Mouse (Mus musculus) midbrain, postnatal 0 days (tissue): ENCODE results near the gene Itgam. TPM values are rescaled to one million over a fixed set of nuclear protein-coding genes. Genes with fewer than 3 reads are reported as not detected.
"Not testable (repeated sequence)": the region's sequence is repeated elsewhere in the genome, so short reads cannot be mapped to it uniquely, and the experiment has no call there.

Source experiments
- ATAC-seq: fragments of 200-750 bp; cut with Nextera tagmentation; 2 replicates; pipeline ENCODE4 v1.8.0; 2017; ENCODE audit warnings: moderate number of reproducible peaks, mild to moderate bottlenecking, moderate TSS enrichment, moderate library complexity; ENCODE audit not compliant: low FRiP score
- DNase-seq: peaks from one replicate; pipeline ENCODE4 v3.0.0-alpha.2; 2015; ENCODE audit warnings: low spot score
- H3K27ac ChIP-seq: fragments of 300-500 bp; sonication (generic); 2 replicates; pipeline ENCODE4 v1.5.1; 2014; ENCODE audit warnings: low read depth, mild to moderate bottlenecking, low read length, mixed read lengths
- H3K27me3 ChIP-seq: fragments of 300-500 bp; sonication (generic); 2 replicates; pipeline ENCODE4 v1.6.1; 2014; ENCODE audit warnings: low read length, control low read depth, mixed read lengths; ENCODE audit not compliant: insufficient read depth
- H3K36me3 ChIP-seq: fragments of 300-500 bp; sonication (generic); 2 replicates; pipeline ENCODE4 v1.6.1; 2014; ENCODE audit warnings: low read length, control low read depth, mixed read lengths; ENCODE audit not compliant: insufficient read depth
- H3K4me1 ChIP-seq: fragments of 300-500 bp; sonication (generic); 2 replicates; pipeline ENCODE4 v1.6.1; 2014; ENCODE audit warnings: mild to moderate bottlenecking, control low read depth, antibody characterized with exemption, low read length, mixed read lengths; ENCODE audit not compliant: insufficient read depth
- H3K4me2 ChIP-seq: fragments of 300-500 bp; sonication (generic); 2 replicates; pipeline ENCODE4 v1.6.1; 2014; ENCODE audit warnings: low read depth, mild to moderate bottlenecking, low read length, mixed read lengths; ENCODE audit not compliant: poor library complexity, severe bottlenecking
- H3K4me3 ChIP-seq: fragments of 300-500 bp; sonication (generic); 2 replicates; pipeline ENCODE4 v1.5.1; 2014; ENCODE audit warnings: low read depth, mild to moderate bottlenecking, low read length, moderate library complexity
- H3K9ac ChIP-seq: fragments of 300-500 bp; sonication (generic); replicated peaks from 2 replicates; pipeline ENCODE4 v1.6.1; 2014; ENCODE audit warnings: mild to moderate bottlenecking, low read length, moderate library complexity, mixed read lengths; ENCODE audit not compliant: poor library complexity, severe bottlenecking
- H3K9me3 ChIP-seq: fragments of 300-500 bp; sonication (generic); 2 replicates; pipeline ENCODE4 v1.6.1; 2016; ENCODE audit warnings: low read length, control low read depth
- CTCF ChIP-seq: IDR thresholded peaks from 2 replicates; pipeline ENCODE4 v1.5.1; 2016; ENCODE audit warnings: antibody characterized with exemption, mild to moderate bottlenecking
- WGBS: fragments of 180-500 bp; shearing (Covaris S2); extraction: QIAGEN DNeasy Blood & Tissue Kit; methylation state at CpG from one replicate; pipeline ENCODE4 v1.1.7; 2014; 5-methylcytosine and 5-hydroxymethylcytosine counted together
- polyA plus RNA-seq: library from polyadenylated mRNA; unstranded; fragments of >200 nt; fragmentation: Nextera tagmentation; extraction: Ambion mirVana; gene quantifications from 2 replicates; pipeline ENCODE4 v1.2.1, GENCODE M21; 2015
- total RNA-seq: library from RNA; depleted of rRNA; stranded (reverse); fragments of >200 nt; gene quantifications from 2 replicates; pipeline ENCODE4 v1.2.3, GENCODE M21; 2014; rRNA removed

The Itgam gene
- total RNA-seq (2.4 and 2.6 TPM in 2 replicates), polyA plus RNA-seq (0.90 and 0.98 TPM in 2 replicates)

GRCm38 (mm10) chr7:128062456-128062855 lies at the start of gene Itgam, which contains the start of gene Gm49368:
Gene Itgam (plus strand): TSS chr7:128062640.
Gene Gm49368 (plus strand): TSS chr7:128062683.
- ATAC-seq = no peak
- H3K27me3 ChIP-seq = no peaks in the 10 kb centered on the region
- H3K4me2 ChIP-seq = no peak within 1 kb of the TSS
- TF ChIP-seq CTCF = no peak
- H3K4me1 ChIP-seq = no peaks in the 10 kb centered on the region
- H3K9ac ChIP-seq = no peak within 1 kb of the TSS
- 92% methylated on average over 7 of the region's 7 CpGs for WGBS
- DNase-seq = no peak
- H3K4me3 ChIP-seq = no peak within 1 kb of the TSS
- no peaks in the 10 kb centered on the region for H3K36me3 ChIP-seq
- no peak within 1 kb of the TSS for H3K27ac ChIP-seq
- H3K9me3 ChIP-seq = no peaks in the 10 kb centered on the region

DNA sequence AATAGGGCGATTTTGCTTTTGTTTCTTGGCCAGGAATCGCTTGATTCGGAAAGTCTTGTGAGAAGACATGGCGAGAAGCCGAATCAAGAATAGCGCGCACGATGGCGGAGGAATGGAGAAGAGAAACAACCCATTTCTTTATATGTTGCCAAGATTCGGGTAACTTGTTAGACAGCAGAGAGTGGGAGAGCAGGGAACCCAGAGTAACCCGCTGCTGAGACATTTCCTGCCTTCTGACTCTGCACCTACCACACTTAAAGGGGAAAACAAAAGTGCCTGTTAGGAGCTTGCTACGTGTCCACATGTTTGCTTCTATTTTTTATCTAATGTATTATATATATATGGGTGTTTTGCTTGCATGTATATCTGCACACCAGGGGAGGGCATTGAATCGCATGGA lies 49.3 kb upstream of the Itgam start:
- DNase-seq = no peak
- Histone ChIP-seq H3K4me2 (no peak overlapping the region), H3K9me3 (no peaks in the 10 kb centered on the region), H3K36me3 (no peaks in the 10 kb centered on the region), H3K4me1 (no peaks in the 10 kb centered on the region), H3K9ac (no peak overlapping the region), H3K4me3 (no peak overlapping the region), H3K27ac (no peak overlapping the region), H3K27me3 (no peaks in the 10 kb centered on the region)
- 89% methylated on average over 13 of the region's 13 CpGs for WGBS
- ATAC-seq = no peak
- TF ChIP-seq CTCF = no peak

DNA sequence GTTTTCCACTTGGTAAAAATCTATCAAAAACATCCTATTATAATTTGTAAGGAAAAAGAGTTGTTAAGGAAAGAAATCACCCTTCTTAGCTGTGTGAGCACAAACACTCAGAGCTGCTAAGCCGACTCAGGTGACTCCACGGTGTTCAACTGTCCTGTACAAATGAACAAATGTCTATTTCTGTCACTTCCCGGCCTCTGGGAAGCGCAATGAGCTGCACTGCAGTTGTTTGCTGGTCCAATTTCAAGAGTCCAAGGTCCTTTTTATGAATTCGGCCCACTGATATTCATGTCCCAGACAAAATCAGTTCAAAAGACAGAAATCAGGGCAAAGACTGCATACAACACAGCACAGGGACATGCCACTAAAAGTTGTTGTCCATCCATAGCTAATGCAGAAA lies 46.3 kb upstream of the Itgam start:
- H3K27ac ChIP-seq, H3K9ac ChIP-seq, H3K4me2 ChIP-seq, H3K36me3 ChIP-seq, H3K27me3 ChIP-seq, H3K4me1 ChIP-seq, H3K4me3 ChIP-seq, DNase-seq, ATAC-seq, H3K9me3 ChIP-seq: not testable (repeated sequence)
- WGBS = 87% methylated on average over 5 of the region's 5 CpGs

- TF ChIP-seq CTCF = no peak
- Histone ChIP-seq H3K9ac (no peak overlapping the region), H3K4me1 (no peaks in the 10 kb centered on the region), H3K4me2 (no peak overlapping the region), H3K27me3 (no peaks in the 10 kb centered on the region), H3K9me3 (no peaks in the 10 kb centered on the region), H3K27ac (no peak overlapping the region), H3K4me3 (no peak overlapping the region), H3K36me3 (no peaks in the 10 kb centered on the region)
- ATAC-seq (no peak), DNase-seq (no peak)
- WGBS = 87% methylated on average over 6 of the region's 6 CpGs
Observed at GRCm38 (mm10) chr7:128016650-128017049, 45.8 kb upstream of the Itgam start.

GRCm38 (mm10) chr7:128018275-128018674 lies 44.2 kb upstream of the Itgam start:
- WGBS = 92% methylated on average over 3 of the region's 3 CpGs
- Histone ChIP-seq H3K9ac (no peak overlapping the region), H3K4me2 (no peak overlapping the region), H3K36me3 (no peaks in the 10 kb centered on the region), H3K4me1 (no peaks in the 10 kb centered on the region), H3K27ac (no peak overlapping the region), H3K4me3 (no peak overlapping the region), H3K27me3 (no peaks in the 10 kb centered on the region), H3K9me3 (no peaks in the 10 kb centered on the region)
- no peak for TF ChIP-seq CTCF
- no peak for DNase-seq
- ATAC-seq = no peak

DNA sequence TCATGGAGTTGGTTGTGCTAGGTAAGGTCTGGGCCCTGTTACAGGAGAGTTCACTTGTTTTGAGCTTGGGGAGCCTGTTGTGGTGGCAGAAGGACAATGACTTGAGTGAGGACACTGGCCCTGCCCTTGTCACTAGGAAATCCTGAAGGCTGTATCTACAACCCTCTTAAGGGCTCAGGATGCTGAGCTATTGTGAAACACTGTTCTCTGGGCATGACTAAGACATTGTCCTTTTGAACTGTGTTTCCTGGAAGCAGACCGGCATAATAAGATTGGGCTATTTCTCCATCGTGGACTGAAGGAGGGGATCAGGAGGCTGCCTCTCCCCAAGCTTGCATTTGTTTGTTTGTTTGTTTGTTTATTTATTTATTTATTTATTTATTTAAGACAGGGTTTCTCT lies 43.3 kb upstream of the Itgam start:
- H3K4me1 ChIP-seq = no peaks in the 10 kb centered on the region
- H3K4me2 ChIP-seq = no peak overlapping the region
- TF ChIP-seq CTCF = no peak
- 74% methylated on average over 2 of the region's 2 CpGs for WGBS
- DNase-seq (no peak), ATAC-seq (no peak)
- H3K4me3 ChIP-seq = no peak overlapping the region
- no peaks in the 10 kb centered on the region for H3K36me3 ChIP-seq
- no peaks in the 10 kb centered on the region for H3K9me3 ChIP-seq
- no peak overlapping the region for H3K27ac ChIP-seq
- H3K9ac ChIP-seq = no peak overlapping the region
- no peaks in the 10 kb centered on the region for H3K27me3 ChIP-seq
